Mouse (Mus musculus): ENCODE measurements around the gene Troap. TPM values are rescaled to one million over a fixed set of nuclear protein-coding genes. Genes with fewer than 3 reads are reported as not detected.
A peak's percentile ranks its signal among the peaks of the same experiment; 100 is the strongest.

The Troap gene
- polyA plus RNA-seq, 1 experiment from 2014 or later, result 38.3 TPM

DNA sequence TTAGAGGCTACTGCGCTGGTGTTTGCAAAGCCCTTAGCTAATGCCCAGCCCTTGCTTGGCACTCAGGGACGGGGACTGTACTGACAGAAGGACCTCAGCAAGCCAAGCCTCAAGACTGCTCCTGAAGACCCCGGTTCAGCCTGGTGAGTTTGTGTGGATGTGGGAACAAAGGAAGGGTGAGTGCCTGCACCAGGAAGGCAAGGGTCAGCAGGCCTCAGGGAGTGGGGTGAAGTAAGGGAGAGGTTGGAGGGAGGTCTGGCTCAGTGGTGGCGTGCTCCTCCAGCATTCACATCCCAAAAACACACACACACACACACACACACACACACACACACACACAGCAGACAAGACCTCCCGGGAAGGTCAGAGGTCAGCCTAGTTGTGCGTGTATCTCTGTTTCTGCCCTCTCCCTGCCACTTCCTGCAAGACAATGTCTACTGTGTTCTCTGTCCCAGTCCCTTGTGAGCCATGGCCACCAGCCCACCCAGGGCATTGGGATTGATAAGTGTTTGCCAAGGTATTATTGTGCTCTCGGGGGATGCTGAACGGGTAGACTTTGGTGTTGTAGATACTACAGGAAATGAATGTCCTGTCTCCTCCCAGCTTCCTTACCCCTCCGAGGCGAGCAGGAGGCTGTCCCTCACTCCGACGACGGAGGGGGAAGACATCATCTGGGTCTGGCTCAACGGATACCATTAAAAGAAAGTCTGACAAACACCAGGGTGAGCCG, 4.0 kb downstream of the Troap start:
- no peak for ATAC-seq (ENCODE audit: low FRiP score, low read depth)
- Histone ChIP-seq H3K4me2 (replicated peaks) (no peak overlapping the region), H3K36me3 (peaks cover 53% of the 10 kb centered on the region), H3K27ac (replicated peaks) (no peak overlapping the region), H3K4me3 (no peak overlapping the region), H3K4me1 (peaks cover 30% of the 10 kb centered on the region), H3K27me3 (peaks cover 2% of the 10 kb centered on the region), H3K9me3 (no peaks in the 10 kb centered on the region), H3K9ac (replicated peaks) (no peak overlapping the region)
- 90% methylated on average over 15 of the region's 15 CpGs for WGBS

DNA sequence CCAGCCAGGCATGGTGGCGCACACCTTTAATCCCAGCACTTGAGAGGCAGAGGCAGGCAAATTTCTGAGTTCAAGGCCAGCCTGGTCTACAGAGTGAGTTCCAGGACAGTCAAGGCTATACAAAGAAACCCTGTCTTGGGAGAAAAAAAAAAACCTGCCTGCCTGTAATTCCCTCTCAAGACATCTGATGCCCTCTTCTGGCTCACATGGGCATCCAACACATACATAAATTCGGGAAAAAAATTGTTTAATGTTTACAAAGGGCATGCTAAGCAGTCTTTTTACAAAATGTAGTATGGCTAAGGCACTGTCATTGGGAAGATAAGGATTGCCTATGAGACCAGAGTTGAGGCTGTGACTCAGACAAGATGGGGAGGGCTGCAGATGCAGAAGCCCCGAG, 5.4 kb downstream of the Troap start:
- H3K9ac ChIP-seq (replicated peaks), result no peak overlapping the region
- no peak overlapping the region for H3K27ac ChIP-seq (replicated peaks)
- no peaks in the 10 kb centered on the region for H3K9me3 ChIP-seq
- no peak overlapping the region for H3K4me2 ChIP-seq (replicated peaks)
- ATAC-seq (ENCODE audit: low FRiP score, low read depth), result no peak
- peaks cover 28% of the 10 kb centered on the region for H3K4me1 ChIP-seq
- H3K4me3 ChIP-seq, result no peak overlapping the region
- peaks cover 16% of the 10 kb centered on the region for H3K27me3 ChIP-seq
- 89% methylated on average over 3 of the region's 3 CpGs for WGBS
- H3K36me3 ChIP-seq, result peaks cover 53% of the 10 kb centered on the region

DNA sequence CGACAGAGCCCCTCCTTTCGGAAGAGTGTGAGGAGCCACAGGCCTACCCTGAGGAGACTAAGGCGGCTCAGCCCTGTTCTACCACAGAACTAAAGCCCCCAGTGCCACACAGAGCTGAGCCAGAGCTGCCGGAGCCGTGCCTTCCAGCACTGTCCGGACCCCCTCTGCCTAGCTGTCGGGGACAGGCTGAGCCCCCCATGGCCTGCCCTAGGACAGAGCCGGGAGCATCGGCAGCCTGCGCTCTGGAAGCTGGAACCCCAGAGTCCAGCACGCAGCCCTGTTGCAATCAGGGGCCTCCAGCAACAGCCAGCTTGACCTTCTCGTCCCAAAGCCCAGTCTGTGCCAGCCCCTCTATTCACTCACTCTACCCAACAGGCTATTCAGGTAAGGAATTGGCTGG, 7.9 kb downstream of the Troap start:
- Histone ChIP-seq H3K4me2 (replicated peaks) (no peak overlapping the region), H3K36me3 (peaks cover 49% of the 10 kb centered on the region), H3K4me3 (no peak overlapping the region), H3K9me3 (no peaks in the 10 kb centered on the region), H3K9ac (replicated peaks) (no peak overlapping the region), H3K4me1 (peaks cover 11% of the 10 kb centered on the region), H3K27ac (replicated peaks) (no peak overlapping the region), H3K27me3 (peaks cover 41% of the 10 kb centered on the region)
- 93% methylated on average over 12 of the region's 12 CpGs for WGBS
- ATAC-seq (ENCODE audit: low FRiP score, low read depth), result no peak

DNA sequence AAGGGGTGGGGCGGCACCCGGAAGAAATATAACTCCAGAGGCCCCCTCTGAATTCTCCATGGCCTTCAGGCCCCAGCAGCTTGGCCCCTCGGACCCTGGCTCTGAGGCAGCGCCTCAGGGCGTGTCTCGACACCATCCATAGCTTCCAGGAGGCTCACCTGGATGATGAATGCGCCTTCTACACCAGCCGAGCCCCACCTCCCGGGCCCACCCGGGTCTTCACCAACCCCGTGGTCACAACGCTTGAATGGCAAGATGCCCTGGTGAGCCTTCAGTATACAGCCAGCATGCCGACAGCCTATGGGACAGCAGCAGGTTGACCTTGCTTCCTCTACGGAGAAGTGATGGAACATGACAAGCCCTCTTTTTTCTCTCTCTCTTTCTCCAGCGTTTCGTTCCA, 8.5 kb downstream of the Troap start:
- no peak for ATAC-seq (ENCODE audit: low FRiP score, low read depth)
- Histone ChIP-seq H3K36me3 (peaks cover 43% of the 10 kb centered on the region), H3K9me3 (no peaks in the 10 kb centered on the region), H3K27ac (replicated peaks) (no peak overlapping the region), H3K4me1 (peaks cover 11% of the 10 kb centered on the region), H3K27me3 (peaks cover 46% of the 10 kb centered on the region), H3K4me2 (replicated peaks) (no peak overlapping the region), H3K9ac (replicated peaks) (no peak overlapping the region), H3K4me3 (no peak overlapping the region)
- 96% methylated on average over 16 of the region's 16 CpGs for WGBS

DNA sequence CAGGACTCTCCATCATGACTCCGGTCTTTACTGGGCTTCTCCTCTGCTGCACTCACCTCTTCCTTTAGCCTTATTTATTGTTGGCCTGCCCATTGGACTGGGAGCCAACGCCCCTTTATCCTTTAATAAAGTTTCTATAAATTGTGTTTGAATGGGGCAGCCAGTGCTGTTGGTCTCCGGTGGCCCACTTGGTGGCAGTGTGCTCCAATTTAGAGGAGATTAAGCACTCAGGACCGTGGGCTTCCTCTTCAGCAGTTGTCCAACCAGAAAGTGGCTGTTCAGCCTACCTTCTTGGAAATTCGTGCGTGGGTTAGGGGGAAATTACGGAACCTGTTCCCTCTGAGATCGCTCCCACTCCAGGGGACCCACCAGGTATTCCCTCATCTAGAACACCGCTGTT, 8.9 kb downstream of the Troap start:
- Histone ChIP-seq H3K9me3 (no peaks in the 10 kb centered on the region), H3K36me3 (peaks cover 39% of the 10 kb centered on the region), H3K9ac (replicated peaks) (no peak overlapping the region), H3K4me1 (peaks cover 12% of the 10 kb centered on the region), H3K27ac (replicated peaks) (no peak overlapping the region), H3K4me3 (no peak overlapping the region), H3K27me3 (peaks cover 50% of the 10 kb centered on the region), H3K4me2 (replicated peaks) (no peak overlapping the region)
- ATAC-seq (ENCODE audit: low FRiP score, low read depth), result no peak
- WGBS, result 71% methylated on average over 9 of the region's 9 CpGs

DNA sequence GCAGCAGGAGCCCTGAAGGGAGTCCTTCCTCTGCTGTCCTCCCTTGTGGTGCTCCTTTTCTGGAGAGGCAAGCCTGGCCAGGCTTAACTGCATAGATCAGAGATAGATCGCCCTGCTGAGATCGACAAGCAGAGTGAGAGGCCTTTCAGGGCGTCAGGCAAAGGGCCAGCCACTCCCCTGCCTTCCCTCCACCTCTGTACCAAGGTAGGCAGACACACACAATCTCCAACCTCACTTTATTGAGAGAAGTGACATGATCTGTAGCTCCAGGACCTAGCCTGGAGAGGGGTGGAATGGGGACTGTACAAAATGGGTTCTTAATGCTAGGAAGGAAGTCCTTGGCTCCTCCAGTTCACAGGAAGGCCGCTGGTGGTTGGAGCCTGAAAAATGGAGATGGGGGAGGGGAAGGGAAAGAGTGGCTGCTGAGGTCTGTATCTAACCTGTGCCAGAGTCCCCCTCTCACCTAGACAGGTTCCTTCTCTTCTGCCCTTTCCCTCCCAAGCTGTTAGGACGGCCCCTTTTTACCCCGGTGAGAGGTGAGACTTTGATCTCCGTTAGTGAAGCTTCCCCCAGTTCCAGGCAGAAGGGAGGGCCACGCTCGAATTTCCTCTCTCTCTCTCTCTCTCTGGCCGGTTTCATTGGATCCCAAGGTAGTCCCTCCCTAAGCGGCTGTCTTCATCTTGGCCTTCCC, 9.6 kb downstream of the Troap start:
- 6% methylated on average over 11 of the region's 11 CpGs for WGBS
- H3K4me2 ChIP-seq (replicated peaks), result peak overlapping the region; percentile 22
- ATAC-seq (ENCODE audit: low FRiP score, low read depth), result no peak

DNA sequence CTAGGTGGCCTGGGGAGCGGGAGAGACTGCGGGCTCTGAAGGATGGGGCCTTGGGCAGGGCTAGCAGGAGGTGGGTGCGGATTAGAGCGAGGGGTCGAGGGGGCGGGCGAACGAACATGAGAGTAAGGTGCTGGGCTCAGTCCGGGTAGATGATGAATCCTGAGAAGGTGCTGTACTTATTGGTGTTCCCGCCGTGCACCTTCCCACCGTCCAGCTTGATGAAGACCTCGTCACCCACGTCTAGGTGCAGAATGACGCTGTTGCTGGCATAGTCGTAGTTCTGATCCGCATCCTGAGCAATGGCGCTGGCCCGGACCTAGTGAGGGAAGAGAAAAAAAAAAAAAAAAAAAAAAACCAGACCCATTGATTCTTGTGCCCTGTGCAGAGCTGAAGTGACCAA, 10.2 kb downstream of the Troap start:
- Histone ChIP-seq H3K4me2 (replicated peaks) (peak overlapping the region; percentile 49), H3K9ac (replicated peaks) (0 out of 2 replicates have a peak overlapping the region, but pooled peaks have one; percentile 28), H3K27ac (replicated peaks) (no peak overlapping the region), H3K4me3 (no peak overlapping the region), H3K36me3 (peaks cover 34% of the 10 kb centered on the region), H3K27me3 (peaks cover 64% of the 10 kb centered on the region), H3K4me1 (peaks cover 19% of the 10 kb centered on the region), H3K9me3 (no peaks in the 10 kb centered on the region)
- WGBS, result 9% methylated on average over 19 of the region's 19 CpGs
- no peak for ATAC-seq (ENCODE audit: low FRiP score, low read depth)

More for the DNA sequence above, 9.6 kb downstream of the Troap start:
- H3K4me3 ChIP-seq, result no peak overlapping the region
- no peaks in the 10 kb centered on the region for H3K9me3 ChIP-seq
- peaks cover 14% of the 10 kb centered on the region for H3K4me1 ChIP-seq
- H3K9ac ChIP-seq (replicated peaks), result 0 out of 2 replicates have a peak overlapping the region, but pooled peaks have one; percentile 28
- H3K27me3 ChIP-seq, result peaks cover 58% of the 10 kb centered on the region
- H3K27ac ChIP-seq (replicated peaks), result no peak overlapping the region
- peaks cover 34% of the 10 kb centered on the region for H3K36me3 ChIP-seq

DNA sequence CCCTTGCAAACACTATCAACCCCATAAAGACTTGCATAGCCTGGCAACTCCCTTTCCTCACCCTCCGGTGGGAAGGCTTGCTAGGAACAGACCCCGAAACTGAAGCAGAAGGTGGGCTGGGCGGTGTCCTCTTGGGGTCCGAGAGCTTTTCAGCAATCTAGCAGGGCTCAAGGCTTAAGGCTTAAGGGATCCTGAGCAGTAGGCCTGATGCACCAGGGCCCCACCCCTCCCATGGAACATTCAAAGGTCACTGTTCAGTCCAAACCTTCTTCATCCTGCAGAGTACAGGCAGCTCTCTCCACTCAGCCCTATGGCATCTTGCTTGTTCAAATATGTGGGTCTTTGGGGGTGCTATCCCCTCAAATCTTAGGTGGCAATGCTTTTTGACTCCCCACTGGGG, 11.6 kb downstream of the Troap start:
- Histone ChIP-seq H3K36me3 (peaks cover 23% of the 10 kb centered on the region), H3K9me3 (no peaks in the 10 kb centered on the region), H3K27ac (replicated peaks) (no peak overlapping the region), H3K4me2 (replicated peaks) (peak overlapping the region; percentile 49), H3K4me1 (peaks cover 28% of the 10 kb centered on the region), H3K27me3 (peaks cover 77% of the 10 kb centered on the region), H3K4me3 (peak overlapping the region; percentile 39), H3K9ac (replicated peaks) (0 out of 2 replicates have a peak overlapping the region, but pooled peaks have one; percentile 7)
- 67% methylated on average over 4 of the region's 4 CpGs for WGBS
- no peak for ATAC-seq (ENCODE audit: low FRiP score, low read depth)

DNA sequence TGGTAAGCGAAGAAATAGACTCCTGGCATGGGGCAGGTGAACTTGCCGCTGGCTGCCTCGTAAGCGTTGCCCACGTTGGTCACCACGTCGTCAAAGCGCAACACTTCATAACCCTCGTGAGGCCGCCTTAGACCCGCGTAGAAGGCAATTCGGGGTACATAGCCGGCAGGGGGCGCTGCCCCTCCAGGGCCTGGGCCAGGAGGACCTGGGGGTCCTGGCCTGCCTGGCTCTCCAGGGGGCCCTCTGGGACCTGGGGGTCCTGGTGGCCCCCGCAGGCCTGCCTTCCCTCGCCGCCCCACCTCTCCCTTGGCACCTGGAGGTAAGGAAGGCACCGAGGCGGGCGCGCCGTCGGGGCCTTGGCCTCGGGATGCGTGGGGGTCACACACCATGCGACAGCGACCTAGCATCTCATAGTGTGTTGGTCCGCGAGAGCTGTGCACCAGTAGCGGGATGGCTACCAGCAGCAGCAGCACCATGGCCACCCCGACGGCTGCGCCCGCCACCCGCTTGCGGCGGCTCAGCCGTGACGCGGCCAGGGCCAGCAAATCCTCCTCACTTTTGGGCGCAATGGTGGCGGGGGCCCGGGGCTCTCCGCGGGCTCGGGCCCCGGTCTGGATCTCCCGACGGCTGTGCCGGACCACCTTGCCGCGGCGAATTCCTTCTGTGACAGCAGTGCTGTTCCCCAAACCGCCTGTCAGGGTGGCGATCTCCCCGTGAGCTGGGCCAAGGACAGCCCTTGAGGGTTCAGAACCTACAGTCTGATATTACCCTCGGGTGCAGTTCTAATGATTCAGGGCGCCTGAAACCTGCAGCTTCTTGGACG, 13.1 kb downstream of the Troap start, which contains the start of gene C1ql4:
Gene C1ql4 (minus strand): TSS at position 565 of the 823 bp plus-strand sequence.
- ATAC-seq (ENCODE audit: low FRiP score, low read depth), result no peak
- Histone ChIP-seq H3K9me3 (no peaks in the 10 kb centered on the region), H3K27ac (replicated peaks) (peak within 1 kb of the TSS; percentile 76; the same call in 1 of the 2 replicates), H3K27me3 (peaks cover 92% of the 10 kb centered on the region), H3K36me3 (peaks cover 9% of the 10 kb centered on the region), H3K4me2 (replicated peaks) (peak within 1 kb of the TSS; percentile 49), H3K9ac (replicated peaks) (peak within 1 kb of the TSS; percentile 45), H3K4me3 (peak within 1 kb of the TSS; percentile 39), H3K4me1 (peaks cover 28% of the 10 kb centered on the region)
- 6% methylated on average over 59 of the region's 60 CpGs for WGBS

DNA sequence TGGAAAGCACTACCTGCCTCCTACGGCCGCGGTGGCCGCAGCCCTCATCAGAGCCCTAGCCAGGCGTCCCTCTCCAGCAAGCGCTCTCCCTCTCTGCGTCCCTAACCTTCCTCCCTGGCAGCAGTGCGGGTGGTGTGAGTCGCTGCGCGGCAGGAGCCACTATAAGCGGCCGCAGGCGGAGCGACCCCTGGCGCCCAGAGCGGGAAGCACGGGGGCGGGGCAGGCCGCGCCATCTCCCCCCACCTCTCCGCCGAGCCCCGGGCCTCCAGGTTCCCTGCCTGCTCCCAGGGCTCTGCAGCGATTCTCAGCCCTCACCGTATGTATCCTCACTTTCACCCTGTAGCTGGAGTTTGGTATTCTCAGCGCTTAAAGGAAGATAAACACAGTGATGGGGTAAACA, 13.9 kb downstream of the Troap start:
- Histone ChIP-seq H3K9ac (replicated peaks) (peak overlapping the region; percentile 45), H3K27me3 (peaks cover 98% of the 10 kb centered on the region), H3K4me1 (peaks cover 35% of the 10 kb centered on the region), H3K27ac (replicated peaks) (peak overlapping the region; percentile 76; the same call in 1 of the 2 replicates), H3K4me3 (peak overlapping the region; percentile 39), H3K9me3 (no peaks in the 10 kb centered on the region), H3K36me3 (peaks cover under 1% of the 10 kb centered on the region; the same call in 1 of the 2 replicates), H3K4me2 (replicated peaks) (peak overlapping the region; percentile 49)
- ATAC-seq (ENCODE audit: low FRiP score, low read depth), result peak; percentile 63
- under 1% methylated on average over 27 of the region's 27 CpGs for WGBS

DNA sequence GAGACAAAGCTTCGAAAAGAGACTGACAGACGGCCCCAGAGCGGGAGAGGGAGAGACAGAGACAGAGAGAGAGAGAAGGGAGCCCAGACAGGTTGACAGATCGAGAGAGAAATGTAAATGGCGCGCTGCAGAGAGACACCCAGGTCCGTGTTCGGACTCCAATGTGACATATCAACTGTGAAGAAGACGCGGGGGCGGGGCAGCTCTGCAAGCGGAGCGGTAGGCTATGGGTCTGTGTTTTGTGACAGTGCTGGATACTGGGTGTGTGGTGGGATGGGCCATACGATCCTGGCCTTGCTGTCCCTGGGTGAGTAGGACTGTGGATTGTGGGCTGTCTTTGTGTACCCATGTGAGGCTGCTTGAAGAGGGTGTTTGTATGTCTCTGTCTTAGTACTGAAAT, 14.7 kb downstream of the Troap start:
- WGBS, result 6% methylated on average over 14 of the region's 14 CpGs
- Histone ChIP-seq H3K9me3 (no peaks in the 10 kb centered on the region), H3K9ac (replicated peaks) (no peak overlapping the region; the same call in 1 of the 2 replicates), H3K27me3 (peaks cover 96% of the 10 kb centered on the region), H3K36me3 (no peaks in the 10 kb centered on the region), H3K4me3 (0 out of 2 replicates have a peak overlapping the region, but pooled peaks have one; percentile 3), H3K4me2 (replicated peaks) (peak overlapping the region; percentile 49), H3K27ac (replicated peaks) (peak overlapping the region; percentile 76), H3K4me1 (peaks cover 40% of the 10 kb centered on the region)
- no peak for ATAC-seq (ENCODE audit: low FRiP score, low read depth)

Measured in midbrain, embryonic 12.5 days (tissue).